Mouse (Mus musculus): ENCODE measurements around the gene Gm45234. TPM values are rescaled to one million over a fixed set of nuclear protein-coding genes. Genes with fewer than 3 reads are reported as not detected.
A peak's percentile ranks its signal among the peaks of the same experiment; 100 is the strongest.

Gm45234 gene
- total RNA-seq, 2 experiments from 2014 or later, result not detected

DNA sequence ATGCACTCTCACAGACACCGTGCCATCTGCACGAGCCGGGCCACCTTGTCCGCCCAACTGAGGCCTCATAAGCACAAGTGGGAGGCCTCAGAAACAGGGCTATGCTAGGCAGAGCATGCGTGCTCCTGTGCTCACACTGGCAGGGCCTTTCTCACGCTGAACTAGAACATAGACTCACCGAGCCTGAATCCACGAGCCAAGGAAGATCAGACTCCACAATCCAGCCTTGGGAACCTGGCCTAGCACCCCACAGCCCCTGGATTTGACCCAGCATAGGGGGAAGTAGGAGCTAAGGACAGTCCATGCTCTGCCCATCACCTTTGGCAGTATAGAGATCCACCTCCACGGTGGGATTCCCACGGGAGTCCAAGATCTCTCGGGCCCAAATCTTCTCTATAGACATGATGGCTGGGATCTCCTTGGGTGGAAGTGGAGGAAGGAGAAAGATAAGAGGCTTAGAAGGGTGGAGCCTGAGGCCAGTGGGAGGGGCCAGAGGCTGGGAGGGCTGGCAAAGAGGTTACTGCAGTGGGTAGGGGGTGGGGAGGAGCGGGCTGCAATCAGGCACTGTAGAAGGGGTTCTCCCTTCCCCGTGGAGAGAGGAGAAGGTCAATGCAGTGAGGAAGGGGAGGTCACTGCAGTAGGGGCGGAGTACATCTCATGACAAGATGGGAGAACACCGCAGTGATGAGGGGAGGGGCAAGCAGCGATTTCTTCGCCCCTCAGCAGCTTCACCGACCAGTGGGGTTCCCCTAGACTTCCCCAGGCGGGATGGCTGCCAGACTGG lies 12.3 kb upstream of the Gm45234 start:
- DNase-seq (ENCODE audit: low spot score in 2 of 2), result peak in 1 of 2 experiments; percentile 62

DNA sequence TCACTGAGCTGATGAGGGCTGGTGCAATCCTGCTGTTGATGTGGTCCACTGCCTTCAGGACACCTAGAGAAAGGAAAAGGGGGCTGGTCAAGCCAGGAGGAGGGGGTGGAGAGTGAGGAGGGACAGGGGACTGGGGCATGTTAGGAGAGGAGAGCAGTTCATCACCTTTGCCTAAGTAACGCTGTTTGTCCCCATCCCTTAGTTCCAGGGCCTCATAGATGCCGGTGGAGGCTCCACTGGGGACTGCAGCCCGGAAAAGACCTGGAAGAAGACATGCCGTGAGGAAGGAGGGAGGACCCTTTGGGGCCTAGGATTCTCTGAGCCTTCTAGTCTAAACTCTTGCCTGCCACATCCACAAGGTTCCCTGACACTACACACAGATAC lies 11.7 kb upstream of the Gm45234 start:
- no peak for DNase-seq (ENCODE audit: low spot score in 2 of 2)

DNA sequence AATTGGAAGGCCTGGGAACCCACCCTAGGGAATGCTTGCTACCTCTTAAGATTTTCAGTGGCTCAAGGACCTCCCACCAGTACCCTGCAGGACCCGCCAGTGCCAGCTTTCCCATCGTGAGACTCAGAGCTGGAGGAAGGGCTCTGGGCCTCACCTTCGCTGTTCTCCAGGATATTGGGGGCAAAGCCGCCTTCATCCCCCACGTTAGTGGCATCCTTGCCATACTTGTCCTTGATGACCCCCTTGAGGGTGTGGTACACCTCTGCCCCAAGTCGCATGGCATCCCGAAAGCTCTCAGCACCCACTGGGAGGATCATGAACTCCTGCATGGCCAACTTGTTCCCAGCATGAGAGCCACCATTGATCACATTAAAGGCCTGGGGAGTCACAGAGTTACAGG lies 10.1 kb upstream of the Gm45234 start:
- no peak for DNase-seq (ENCODE audit: low spot score in 2 of 2)

DNA sequence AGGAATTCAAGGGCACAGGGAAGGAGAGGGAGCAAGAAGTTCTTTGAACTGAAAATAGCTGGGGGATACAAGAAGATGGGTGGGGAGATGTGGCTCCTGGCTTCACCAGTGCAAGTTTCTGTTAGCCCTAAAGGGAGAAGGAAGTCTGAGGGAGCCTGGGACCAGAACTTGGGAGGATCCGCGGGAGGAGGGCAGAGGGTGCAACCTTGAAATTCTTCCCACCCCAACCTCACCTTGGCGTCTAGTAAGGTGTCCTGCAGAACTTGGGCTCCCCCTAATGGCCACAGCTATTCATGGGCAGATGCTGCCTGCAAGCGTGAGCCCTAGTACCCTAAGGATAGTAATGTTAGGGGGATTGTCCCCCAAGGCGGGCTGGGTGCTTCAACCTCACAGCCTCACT lies 3.4 kb upstream of the Gm45234 start:
- peak; percentile 72 to 89 for DNase-seq (ENCODE audit: low spot score in 2 of 2)

DNA sequence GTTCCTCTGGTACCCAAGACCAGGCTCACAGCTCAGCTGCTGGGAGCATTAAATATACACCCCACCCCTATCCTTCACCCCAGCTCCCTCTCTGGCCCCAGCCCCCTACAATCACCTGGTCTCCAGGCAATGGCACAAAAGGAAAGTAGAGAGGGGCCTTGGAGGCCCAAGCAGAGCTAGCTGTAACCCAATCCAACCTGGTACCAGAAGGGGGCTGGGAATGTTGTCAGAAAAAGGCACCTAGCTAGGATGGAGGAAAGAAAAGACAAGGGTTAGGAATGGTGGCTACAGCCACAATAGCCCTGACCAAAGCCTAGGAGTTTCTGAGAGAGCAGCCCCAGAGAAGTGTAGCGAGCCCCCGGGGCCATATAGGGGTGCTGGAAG lies 3.0 kb upstream of the Gm45234 start:
- DNase-seq (ENCODE audit: low spot score in 2 of 2), result no peak

DNA sequence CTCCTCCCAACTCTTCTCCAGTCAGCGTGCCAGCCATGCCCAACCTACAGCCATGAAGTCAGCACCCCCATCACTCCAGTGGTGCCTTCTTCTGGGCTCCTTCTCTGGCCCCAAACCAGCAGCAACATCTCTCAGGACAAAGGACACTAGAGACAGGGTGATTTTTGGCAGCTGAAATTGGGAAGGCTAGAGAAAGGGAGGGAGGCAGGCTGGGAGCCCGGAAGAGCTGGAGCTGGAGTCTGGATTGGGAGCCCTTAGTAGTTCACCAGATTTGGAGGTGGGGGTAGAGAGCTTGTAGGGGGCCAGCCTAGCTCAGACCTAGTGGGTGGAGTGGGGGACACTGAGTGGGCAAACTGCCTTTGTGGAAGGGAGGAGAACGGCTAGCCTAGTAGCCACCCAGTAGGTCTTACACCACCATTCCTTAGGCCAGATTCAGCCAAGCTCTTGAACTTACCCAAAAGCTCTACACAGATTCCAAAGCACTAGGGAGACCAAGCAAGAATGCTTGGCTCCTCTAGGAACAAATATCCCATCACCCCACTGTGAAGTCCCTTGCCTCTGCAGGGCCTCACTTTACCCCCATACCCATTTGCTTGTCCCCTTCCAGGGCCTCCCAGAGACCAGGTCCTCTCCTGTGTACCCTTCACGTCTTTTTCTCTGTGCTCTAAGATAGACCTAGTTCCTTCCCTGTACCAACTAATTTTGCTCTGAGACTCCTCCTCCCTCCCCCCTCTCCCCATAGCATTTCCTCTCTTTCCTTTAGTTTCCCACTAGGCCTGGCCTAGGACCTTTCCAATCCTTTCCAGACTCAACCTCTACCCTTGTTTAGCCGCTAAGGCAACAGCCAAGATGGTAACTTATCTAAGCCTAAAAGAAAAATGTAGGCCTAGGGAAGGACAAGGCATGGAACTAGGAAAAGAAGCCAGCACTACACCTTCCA lies 2.4 kb upstream of the Gm45234 start:
- peak in 1 of 2 experiments; percentile 73 for DNase-seq (ENCODE audit: low spot score in 2 of 2)

DNA sequence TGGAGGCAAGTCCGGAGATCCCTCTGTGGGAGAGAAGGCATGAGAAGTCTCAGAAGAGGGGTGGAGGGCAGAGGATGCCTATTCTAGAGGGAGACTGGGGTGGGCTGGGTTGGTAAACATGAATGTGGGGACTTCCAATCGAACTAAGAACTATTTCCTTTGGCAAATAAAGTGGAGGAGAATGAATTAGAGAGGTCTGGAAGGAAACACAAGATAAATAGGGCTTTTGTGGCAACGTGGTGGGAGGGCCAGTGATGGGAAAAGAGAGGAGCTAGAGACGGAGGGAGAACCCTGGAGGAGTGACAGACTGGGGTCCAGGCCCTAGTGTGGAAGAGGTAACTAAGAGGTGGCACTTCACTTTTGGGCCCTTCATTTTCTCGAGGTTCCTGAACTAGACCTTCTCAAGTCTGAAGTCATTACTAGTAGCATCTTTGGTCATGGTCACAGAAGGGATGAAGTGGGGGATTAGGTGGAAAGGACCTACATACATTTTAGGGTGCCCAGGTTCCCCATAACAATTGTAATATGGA lies 1.6 kb upstream of the Gm45234 start:
- no peak for DNase-seq (ENCODE audit: low spot score in 2 of 2)

DNA sequence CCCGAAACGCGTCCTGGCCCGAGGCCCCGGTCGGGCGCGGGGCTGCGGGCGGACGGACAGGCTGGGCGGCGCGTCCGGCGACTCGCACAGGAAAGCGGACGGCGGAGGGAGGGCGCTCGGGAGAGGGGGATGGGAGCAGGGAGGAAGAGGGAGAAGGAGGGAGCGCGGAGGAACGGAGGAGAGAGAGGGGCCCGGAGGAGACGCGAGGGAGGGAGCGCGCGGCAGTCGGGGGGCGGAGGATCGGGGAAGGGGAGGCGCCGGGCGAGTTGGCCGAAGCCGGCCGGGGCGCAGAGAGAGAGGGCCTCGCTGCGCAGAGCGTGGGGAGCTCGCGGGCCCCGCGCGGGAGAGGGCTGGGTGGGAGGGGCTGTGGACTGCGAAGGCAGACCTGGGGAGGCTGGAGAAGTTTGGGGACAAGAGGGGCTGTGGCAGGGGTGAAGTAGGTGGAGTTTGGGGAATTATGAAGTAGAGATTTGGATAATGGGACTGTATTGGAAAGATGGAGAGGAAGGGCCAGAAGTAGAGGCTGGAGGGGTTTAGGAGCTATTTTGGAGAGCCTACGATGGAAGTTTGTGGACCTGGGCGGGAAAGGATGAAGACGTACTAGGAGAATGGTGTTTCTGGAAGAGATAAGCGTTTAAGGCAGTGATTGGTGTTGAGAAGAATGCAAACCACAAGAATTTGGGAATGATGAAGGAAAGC lies 980 bp upstream of the Gm45234 start:
- peak; percentile 67 to 75 for DNase-seq (ENCODE audit: low spot score in 2 of 2)

DNA sequence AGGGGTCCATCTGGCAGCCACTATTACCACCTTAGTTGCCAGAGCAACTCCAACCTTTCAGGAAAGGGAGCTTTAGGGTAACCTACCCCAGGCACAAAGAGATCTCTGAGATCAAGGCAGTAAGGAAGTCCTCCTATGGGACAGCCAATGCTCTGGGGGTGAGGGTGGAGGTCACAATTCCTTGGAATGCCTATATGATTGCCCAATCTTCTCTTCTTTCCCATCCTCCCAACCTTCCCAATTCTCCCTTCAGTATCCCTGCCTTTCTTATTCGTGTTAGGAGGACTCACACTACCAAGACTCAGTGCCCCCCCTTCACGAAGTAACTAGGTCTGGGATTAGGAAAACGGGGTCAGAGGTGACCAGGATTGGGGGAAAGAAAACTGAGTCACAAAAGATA lies 515 bp downstream of the Gm45234 start:
- no peak for DNase-seq (ENCODE audit: low spot score in 2 of 2)

DNA sequence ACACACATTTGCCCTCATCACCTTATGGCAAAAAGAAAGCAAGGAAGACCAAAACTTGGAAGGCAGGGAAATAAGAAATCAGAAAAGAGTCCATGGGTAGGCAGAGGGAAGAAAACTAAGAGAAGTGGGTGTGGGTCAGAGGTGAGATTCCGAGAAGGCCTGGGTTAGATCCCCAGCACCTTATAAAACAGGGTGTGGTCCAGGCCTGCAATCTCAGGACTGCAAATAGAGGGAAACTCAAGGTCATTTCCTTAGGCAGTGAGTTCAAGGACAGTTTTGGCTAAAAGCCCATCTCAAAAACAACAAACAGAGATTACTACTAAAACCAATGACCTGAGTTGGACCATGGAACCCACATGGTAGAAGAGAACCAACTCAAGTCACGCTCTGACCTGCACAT lies 2.0 kb downstream of the Gm45234 start:
- DNase-seq (ENCODE audit: low spot score in 2 of 2), result no peak

DNA sequence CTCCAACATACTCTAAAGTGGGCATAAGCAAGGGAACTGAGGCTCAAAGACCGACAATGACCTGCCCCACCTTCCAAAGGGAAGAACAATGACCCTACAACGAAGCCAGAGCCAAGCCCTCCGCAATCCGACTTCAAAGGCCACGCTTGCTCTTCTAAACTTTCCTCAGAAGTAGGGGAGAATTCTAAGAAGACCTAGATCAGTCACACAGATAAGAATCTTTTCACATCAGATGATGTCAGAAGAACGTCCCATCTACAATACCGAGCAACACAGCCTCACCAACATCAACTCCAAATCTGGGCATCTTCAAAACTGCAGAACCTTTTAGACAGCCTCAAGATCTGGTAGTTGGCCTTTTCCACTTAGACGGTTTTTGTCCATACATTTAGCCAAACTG lies 5.4 kb downstream of the Gm45234 start:
- no peak for DNase-seq (ENCODE audit: low spot score in 2 of 2)

DNA sequence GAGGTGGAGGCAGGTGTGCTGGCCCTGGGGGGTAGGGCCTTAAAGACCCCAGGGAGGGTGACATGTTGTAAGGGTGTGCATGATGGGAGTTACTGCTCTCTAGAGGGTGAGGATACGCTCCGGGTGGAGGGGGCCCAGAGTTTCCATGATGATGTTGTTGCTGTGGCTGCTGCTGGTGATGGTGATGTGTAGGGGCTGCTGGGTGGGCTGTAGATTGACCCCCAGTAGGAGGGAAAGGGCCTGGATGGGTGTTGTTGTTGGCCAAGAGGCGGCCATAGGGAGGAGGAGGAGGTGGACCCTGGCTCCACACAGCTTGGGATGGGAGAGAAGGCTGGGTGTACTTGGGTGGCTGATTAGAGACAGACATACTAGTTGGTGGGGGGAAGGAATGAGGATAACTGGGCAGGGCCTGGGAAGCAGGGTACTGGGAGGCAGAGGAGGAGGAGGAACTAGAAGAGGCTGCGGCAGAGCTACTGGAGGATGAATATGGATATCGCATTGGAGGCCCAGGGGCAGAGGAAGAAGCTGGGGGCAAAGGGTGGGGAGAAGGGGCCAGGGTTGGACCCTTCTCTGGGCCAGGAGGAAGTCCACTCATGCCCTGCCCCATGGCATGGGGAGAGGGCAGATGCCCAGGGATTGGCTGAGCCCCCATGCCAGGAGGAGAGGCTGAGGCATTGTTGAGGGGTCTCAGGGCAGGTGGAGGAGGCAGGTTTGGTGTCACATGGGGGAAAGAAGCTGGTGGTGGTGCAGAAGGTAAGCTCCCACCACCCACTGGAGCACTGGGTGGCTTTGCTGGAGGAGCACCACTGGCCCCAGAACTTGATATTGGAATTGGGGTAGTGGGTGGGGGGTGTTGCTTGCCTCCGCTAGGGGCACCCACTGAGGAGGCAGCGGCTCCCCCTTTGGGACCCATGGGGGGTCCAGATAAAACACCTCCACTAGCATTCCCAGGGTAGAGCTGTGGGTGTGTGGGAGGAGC lies 8.9 kb downstream of the Gm45234 start:
- peak in 1 of 2 experiments; percentile 39 for DNase-seq (ENCODE audit: low spot score in 2 of 2)

DNA sequence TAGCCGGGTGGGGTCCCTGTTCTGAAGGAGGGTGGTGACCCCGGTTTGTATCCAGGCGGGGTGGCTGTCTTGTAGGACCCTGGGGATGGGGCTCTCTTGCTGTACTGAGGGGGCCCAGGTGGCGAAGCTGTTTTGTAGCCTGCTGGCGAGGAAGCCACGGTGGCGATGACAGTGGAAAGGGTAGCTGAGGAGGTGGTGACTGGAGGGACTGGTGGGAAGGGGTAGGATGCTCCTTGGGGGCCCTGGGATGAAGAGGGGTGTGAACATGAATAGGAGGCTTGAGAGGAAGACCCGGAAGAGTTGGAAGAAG lies 9.6 kb downstream of the Gm45234 start:
- DNase-seq (ENCODE audit: low spot score in 2 of 2), result no peak

DNA sequence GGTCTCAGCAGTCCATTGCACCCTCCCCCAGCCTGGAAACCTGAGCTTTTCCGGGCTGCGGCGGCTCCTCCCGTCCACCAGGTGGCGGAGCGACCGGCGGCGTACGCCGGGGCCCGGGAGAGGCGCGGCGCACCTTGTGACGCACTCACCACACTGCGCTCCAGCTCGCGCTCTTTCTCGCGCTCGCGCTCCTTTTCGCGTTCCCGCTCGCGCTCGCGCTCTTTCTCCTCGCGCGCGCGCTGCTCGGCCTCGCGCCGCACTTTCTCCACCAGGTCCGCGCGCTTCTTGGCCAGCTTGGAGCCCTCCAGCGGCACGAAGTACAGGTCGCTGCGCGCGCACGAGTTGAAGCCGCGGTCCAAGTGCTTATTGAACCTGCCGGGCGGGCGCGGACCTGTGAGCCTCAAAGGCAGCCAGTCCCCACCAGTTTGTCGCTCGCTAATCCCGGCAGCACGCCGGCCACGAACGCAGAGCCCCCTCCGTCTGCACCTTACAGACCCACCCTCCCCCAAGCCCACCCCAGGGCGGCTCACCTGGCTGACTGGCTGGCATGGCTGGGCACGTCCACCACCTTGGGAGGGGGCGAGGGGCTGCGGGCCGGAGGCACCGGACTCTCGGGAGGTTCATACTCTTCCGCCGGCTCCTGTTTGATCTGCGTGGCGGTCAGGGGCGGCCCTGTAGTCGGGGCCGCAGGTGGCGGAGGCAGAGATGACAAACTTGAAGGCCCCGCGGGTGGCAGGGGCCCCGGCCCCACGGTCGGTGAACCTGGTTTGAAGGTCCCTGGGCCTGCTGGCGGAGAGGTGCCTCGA lies 10.1 kb downstream of the Gm45234 start:
- DNase-seq (ENCODE audit: low spot score in 2 of 2), result peak; percentile 93 to 96

DNA sequence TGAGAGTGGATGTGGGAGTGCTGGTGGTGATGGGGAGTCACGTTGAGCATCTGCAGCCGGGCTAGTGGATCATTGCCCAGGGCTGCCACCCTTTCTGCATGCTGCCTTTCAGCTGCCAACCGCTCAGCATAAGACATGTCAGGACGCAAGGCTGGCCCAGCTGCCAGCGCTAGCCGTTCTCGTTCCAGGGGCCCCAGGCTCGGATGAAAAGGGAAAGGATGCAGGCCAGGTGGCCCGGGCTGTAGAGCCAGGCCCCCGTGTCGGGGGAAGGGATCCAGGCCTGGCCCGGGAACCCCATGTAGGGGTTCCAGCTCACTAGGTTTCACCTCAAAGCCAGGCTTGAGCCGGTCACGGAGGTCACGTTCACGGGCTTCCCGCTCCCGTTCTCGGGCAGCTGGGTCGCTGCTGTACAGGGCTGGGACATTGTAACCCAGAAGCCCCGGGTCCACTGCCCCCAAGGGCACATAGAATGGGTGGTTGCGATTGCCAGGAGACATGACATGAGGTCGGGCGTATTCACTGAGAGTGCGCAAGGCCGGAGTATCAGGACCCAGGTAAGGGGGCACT lies 11.0 kb downstream of the Gm45234 start:
- no peak for DNase-seq (ENCODE audit: low spot score in 2 of 2)

DNA sequence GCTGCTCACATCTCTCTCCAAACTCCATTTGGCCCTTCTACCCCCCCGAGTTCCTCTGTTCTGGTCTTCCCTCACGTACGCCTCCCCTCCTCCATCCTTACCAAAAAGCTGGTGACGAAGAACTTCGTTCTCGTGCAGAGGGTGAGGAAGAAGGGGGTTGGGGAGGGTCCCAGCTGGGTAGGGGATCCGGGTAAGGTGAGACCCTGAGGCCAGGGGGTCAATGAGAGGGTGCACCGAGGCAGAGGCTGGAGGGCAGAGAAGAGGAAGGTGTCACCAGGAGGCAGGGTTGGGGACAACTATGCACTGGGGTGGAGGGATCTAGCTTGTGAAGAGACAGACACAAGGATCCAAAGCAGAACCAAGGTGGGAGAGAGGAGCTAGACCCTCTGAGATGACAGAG lies 12.2 kb downstream of the Gm45234 start:
- no peak for DNase-seq (ENCODE audit: low spot score in 2 of 2)

DNA sequence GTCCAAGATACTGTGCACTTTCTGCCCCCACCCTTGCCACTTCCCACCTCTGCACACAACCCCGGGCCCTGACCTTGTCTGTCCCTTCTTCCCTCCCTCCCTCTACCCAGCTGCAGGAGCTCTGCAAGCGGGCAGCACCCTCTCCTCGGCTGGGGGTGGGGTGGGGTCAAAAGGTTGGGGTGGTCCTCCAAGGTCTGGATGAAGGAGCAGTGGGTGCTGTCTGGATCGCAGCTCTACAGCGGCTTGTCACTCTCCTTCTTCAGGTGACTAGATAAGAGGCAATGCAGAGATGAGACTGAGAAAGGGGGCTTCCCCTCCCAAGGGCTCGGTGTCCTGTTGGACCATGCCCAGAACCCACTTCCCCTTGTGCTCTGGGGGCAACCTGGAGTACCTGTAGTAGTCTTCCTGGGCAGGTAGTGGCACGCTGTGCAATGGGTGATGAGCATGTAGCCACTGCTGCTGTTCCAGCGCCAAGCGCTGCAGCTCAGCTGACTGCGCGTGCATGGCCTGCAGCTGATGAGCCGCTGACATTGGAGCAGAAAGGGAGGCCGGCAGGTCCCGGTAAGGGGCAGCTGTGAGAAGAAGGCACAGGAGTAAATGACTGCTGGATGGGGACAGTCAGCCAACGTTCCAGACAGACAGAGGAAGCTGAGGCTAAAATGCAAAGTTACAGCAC lies 12.8 kb downstream of the Gm45234 start:
- DNase-seq (ENCODE audit: low spot score in 2 of 2), result no peak

DNA sequence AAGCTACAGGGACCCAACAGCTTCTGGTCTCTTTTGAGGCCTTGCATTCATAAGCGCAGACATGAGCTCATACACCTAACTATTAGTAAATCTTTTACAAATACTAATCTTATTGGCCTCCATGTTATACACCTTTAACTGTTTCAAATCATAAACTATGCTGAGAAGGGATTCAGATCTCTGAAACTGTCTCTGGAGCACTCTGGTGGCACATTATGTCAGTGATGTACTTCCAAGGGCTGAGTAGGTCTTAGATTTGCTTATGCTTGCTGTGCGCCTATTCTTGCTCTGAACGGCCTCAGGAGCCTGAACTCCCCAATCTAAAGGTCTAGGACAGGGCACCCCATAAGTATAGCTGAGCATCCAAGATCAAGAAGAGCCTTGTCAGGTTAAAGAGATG lies 14.0 kb downstream of the Gm45234 start:
- no peak for DNase-seq (ENCODE audit: low spot score in 2 of 2)
